Mouse (Mus musculus): ENCODE results near the gene Olfr798. TPM values are rescaled to one million over a fixed set of nuclear protein-coding genes. Genes with fewer than 3 reads are reported as not detected.

Gene Olfr798
- not detected in 2 replicates for polyA plus RNA-seq (2012; rRNA removed)

DNA sequence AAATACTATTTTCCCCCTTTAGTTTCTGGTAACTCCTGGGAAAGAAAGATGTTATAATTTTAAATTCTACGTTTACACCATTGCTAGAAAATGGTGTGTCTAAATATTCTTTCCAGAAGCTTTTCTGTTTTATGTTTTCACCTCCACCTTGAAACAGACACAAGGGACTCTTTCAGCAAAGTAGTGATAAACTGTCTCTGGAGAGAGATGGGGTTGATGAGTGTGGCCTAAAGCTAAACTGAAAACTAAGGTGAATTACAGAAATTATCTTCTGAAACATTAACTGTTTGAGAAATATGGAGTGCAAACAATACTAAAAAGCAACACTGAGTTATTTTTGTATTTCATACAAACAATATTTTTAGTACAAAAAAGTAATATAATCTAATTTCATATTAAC is at the start of gene Olfr798:
Olfr798 (minus strand) TSS at position 101 of the 400 bp plus-strand sequence.

DNA sequence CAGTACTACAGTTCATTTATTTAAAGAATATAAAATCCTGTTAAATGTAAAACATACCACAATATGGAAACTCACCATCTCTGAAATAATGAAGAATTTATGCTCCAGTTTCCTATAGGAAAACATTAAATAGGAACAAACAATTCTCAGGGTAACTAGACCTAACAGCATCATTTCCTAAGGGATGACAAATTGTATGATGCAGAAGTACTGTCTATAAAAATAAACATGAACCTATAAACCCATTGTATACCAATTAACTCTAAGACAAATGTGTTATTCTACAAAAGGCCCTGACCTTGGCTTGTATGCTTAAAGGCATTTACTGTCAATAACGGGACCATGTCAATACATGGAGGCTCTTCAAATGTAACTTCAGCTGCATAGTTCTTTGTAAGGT is 46.0 kb upstream of the Olfr798 start, which contains the start of gene Olfr801:
Olfr801 (minus strand) TSS at position 101 of the 400 bp plus-strand sequence.

DNA sequence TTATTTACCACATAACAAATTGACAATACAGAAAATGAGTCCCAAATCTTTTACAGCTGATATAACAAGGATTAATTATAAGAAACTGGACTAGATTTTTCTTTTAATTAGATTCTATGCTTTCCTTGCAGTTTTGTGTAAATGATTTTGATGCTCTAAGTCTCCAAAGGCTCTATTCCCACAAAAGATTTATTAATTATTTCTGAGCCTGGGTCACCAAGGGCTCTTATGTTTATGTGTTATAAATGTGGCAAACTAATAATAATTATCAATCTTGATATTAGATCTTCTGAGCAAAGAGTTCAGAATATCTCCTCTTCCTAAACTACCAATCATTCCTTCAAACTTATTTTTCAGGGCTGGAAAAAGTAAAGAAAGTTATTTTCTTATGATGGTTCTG is 29.7 kb upstream of the Olfr798 start, which contains the start of gene Olfr800:
Olfr800 (plus strand) TSS at position 301 of the 400 bp plus-strand sequence.

DNA sequence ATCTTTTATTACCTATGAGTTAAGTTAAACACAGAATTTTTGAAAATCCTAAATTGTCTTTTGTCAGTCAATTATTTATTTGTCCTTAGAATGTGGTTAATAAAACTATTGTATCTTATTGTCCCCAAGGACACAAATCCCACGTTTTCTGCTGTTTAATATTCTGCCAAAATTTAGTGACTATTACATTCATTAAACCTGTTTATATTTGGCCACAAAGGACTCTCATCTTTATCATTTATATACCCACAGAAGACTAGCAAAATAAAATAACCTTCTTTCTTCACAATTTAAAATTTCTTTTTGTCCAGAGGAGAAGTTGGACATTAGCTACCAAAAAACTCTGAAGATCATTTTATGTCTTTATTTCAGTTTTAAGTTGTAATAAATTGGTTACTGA is 9.4 kb upstream of the Olfr798 start, which contains the start of gene Olfr799:
Olfr799 (plus strand) TSS at position 301 of the 400 bp plus-strand sequence.

DNA sequence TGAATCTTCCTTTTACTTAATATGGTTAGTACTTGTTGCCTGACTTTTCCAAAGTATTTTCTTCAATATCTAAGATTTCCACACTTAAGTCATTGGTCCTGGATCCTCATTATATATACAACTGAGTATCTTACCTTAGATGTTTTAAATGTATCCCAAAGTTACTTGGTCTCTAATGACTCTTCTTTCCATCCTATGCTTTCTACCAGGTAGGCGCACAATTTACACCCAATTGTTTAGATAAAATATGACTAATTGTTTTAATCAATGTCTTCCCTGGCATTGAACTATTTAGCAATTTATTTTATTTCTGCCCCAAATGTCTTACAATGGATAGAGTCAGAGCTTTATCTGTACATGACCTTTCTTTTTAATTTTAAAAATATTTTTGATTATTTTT is 15.3 kb downstream of the Olfr798 start, which contains the start of gene Olfr796:
Olfr796 (minus strand) TSS at position 101 of the 400 bp plus-strand sequence.

Other genes starting within 250 kb of the Olfr798 start
- gene Olfr784, start 243.9 kb downstream of the Olfr798 start, polyA plus RNA-seq (2012; rRNA removed): 0.05 TPM in 1 of 2 replicates, not detected in the other
- not detected in 2 replicates for gene Olfr785, start 222.5 kb downstream of the Olfr798 start, polyA plus RNA-seq (2012; rRNA removed)
- gene Olfr786, start 200.6 kb downstream of the Olfr798 start, polyA plus RNA-seq (2012; rRNA removed): not detected in 2 replicates
- gene Olfr787, start 166.1 kb downstream of the Olfr798 start, polyA plus RNA-seq (2012; rRNA removed): not detected in 2 replicates
- not detected in 2 replicates for gene Olfr788, start 156.9 kb downstream of the Olfr798 start, polyA plus RNA-seq (2012; rRNA removed)
- not detected in 2 replicates for gene Olfr789, start 143.2 kb downstream of the Olfr798 start, polyA plus RNA-seq (2012; rRNA removed)
- not detected in 2 replicates for gene Olfr790, start 129.4 kb downstream of the Olfr798 start, polyA plus RNA-seq (2012; rRNA removed)
- not detected in 2 replicates for gene Olfr791, start 106.1 kb downstream of the Olfr798 start, polyA plus RNA-seq (2012; rRNA removed)
- not detected in 2 replicates for gene Olfr792, start 88.8 kb downstream of the Olfr798 start, polyA plus RNA-seq (2012; rRNA removed)
- not detected in 2 replicates for gene Olfr794, start 60.3 kb downstream of the Olfr798 start, polyA plus RNA-seq (2012; rRNA removed)
- gene Olfr796, start 15.4 kb downstream of the Olfr798 start, polyA plus RNA-seq (2012; rRNA removed): not detected in 2 replicates
- not detected in 2 replicates for gene Olfr799, start 9.6 kb upstream of the Olfr798 start, polyA plus RNA-seq (2012; rRNA removed)
- gene Olfr800, start 29.8 kb upstream of the Olfr798 start, polyA plus RNA-seq (2012; rRNA removed): not detected in 2 replicates
- gene Olfr801, start 45.9 kb upstream of the Olfr798 start, polyA plus RNA-seq (2012; rRNA removed): not detected in 2 replicates
- gene Olfr802, start 60.2 kb upstream of the Olfr798 start, polyA plus RNA-seq (2012; rRNA removed): not detected in 2 replicates
- gene Olfr803, start 66.4 kb upstream of the Olfr798 start, polyA plus RNA-seq (2012; rRNA removed): not detected in 2 replicates
- gene Olfr804, start 75.3 kb upstream of the Olfr798 start, polyA plus RNA-seq (2012; rRNA removed): not detected in 2 replicates
- gene Olfr805, start 101.4 kb upstream of the Olfr798 start, polyA plus RNA-seq (2012; rRNA removed): not detected in 2 replicates
- not detected in 2 replicates for gene Olfr806, start 114.0 kb upstream of the Olfr798 start, polyA plus RNA-seq (2012; rRNA removed)
- gene Olfr807, start 129.9 kb upstream of the Olfr798 start, polyA plus RNA-seq (2012; rRNA removed): not detected in 2 replicates
- not detected in 2 replicates for gene Olfr808, start 137.5 kb upstream of the Olfr798 start, polyA plus RNA-seq (2012; rRNA removed)
- gene Olfr809, start 146.7 kb upstream of the Olfr798 start, polyA plus RNA-seq (2012; rRNA removed): not detected in 2 replicates
- gene Olfr810, start 167.0 kb upstream of the Olfr798 start, polyA plus RNA-seq (2012; rRNA removed): 0.09 and 0.32 TPM in 2 replicates
- gene Olfr811, start 176.5 kb upstream of the Olfr798 start, polyA plus RNA-seq (2012; rRNA removed): not detected in 2 replicates
- gene Olfr812, start 218.2 kb upstream of the Olfr798 start, polyA plus RNA-seq (2012; rRNA removed): not detected in 2 replicates
- gene Olfr813, start 227.4 kb upstream of the Olfr798 start, polyA plus RNA-seq (2012; rRNA removed): not detected in 2 replicates

Data from ovary, adult 2 months (tissue).